Mouse (Mus musculus): ENCODE data around the gene Dapp1.

Dapp1 gene

GRCm38 (mm10) chr3:137981382-137981750 lies at the start of gene Dapp1:
Gene Dapp1 (minus strand): TSS chr3:137981545.
- DNase-seq = peak; percentile 33

GRCm38 (mm10) chr3:138030563-138030962 lies 49.2 kb upstream of the Dapp1 start:
- no peak for DNase-seq

- peak; percentile 33 for DNase-seq
These were observed 48.0 kb upstream of the Dapp1 start for GRCm38 (mm10) chr3:138029351-138029750.

- peak; percentile 5 for DNase-seq
These were observed 46.4 kb upstream of the Dapp1 start for GRCm38 (mm10) chr3:138027575-138028362.

GRCm38 (mm10) chr3:138026286-138026685 lies 44.9 kb upstream of the Dapp1 start:
- peak; percentile 18 for DNase-seq

GRCm38 (mm10) chr3:138022651-138023050 lies 41.3 kb upstream of the Dapp1 start:
- DNase-seq = no peak

GRCm38 (mm10) chr3:138022003-138022402 lies 40.7 kb upstream of the Dapp1 start:
- DNase-seq = no peak

- no peak for DNase-seq
These were observed 35.5 kb upstream of the Dapp1 start for GRCm38 (mm10) chr3:138016810-138017209.

- no peak for DNase-seq
These were observed 33.4 kb upstream of the Dapp1 start for GRCm38 (mm10) chr3:138014725-138015124.

GRCm38 (mm10) chr3:138012351-138012750 lies 31.0 kb upstream of the Dapp1 start:
- no peak for DNase-seq

GRCm38 (mm10) chr3:138008152-138008551 lies 26.8 kb upstream of the Dapp1 start:
- no peak for DNase-seq

GRCm38 (mm10) chr3:138006896-138007295 lies 25.6 kb upstream of the Dapp1 start:
- DNase-seq = no peak

GRCm38 (mm10) chr3:138003264-138003663 lies 21.9 kb upstream of the Dapp1 start:
- DNase-seq = no peak

- no peak for DNase-seq
These were observed 21.2 kb upstream of the Dapp1 start for GRCm38 (mm10) chr3:138002545-138002944.

GRCm38 (mm10) chr3:138001865-138002264 lies 20.5 kb upstream of the Dapp1 start:
- DNase-seq = no peak

GRCm38 (mm10) chr3:138000724-138001069 lies 19.4 kb upstream of the Dapp1 start:
- DNase-seq = no peak

- no peak for DNase-seq
These were observed 18.8 kb upstream of the Dapp1 start for GRCm38 (mm10) chr3:138000062-138000723.

- DNase-seq = no peak
These were observed 18.0 kb upstream of the Dapp1 start for GRCm38 (mm10) chr3:137999224-137999790.

GRCm38 (mm10) chr3:137998491-137999223 lies 17.3 kb upstream of the Dapp1 start:
- DNase-seq = no peak

- DNase-seq = no peak
These were observed 14.1 kb upstream of the Dapp1 start for GRCm38 (mm10) chr3:137995486-137995885.

GRCm38 (mm10) chr3:137994196-137994595 lies 12.9 kb upstream of the Dapp1 start:
- no peak for DNase-seq

GRCm38 (mm10) chr3:137992366-137992765 lies 11.0 kb upstream of the Dapp1 start:
- no peak for DNase-seq

- DNase-seq = peak; percentile 85
These were observed 9.8 kb upstream of the Dapp1 start for GRCm38 (mm10) chr3:137991183-137991582.

Data from right cerebral cortex, adult 18-20 months (tissue).